ENCODE assay signal across 9 mouse cellular contexts in the genomic region with DNA sequence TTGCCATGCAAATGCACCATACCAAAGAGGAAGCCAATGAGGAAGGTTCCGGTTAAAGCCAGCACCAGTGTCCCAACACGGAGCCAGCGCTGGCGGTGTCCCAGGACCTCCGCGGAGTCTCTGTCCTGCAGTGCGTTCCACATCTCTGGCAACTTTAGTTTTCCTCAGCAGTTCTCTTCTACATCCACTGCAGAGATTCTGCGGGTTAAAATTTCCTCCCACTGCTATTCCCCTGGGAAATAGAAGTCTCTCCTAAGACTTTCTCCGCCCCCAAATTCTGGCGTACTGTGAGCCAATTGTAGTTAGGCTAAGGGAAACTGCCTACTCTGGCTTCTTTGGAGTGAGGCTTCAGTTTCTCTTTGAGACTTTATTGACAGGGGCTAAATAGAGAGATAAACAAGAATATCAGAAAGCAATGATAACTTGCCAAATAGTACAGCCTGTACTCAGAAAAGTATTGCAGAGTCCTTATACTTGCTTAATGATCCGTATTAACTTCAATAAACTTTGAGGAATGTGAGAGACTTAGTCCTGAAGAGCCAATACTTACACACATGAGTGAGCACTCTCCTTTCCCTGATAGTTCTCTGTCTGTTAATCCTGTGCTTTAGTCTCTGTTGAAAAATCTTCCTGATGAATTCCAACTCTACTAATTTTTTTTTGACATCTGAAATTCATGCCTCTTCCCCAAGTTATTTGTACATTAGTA. TPM values are rescaled to one million over a fixed set of nuclear protein-coding genes. Genes with fewer than 3 reads are reported as not detected.
DNase-seq lines count a peak whose midpoint lies in the region; ATAC-seq and TF ChIP-seq lines count a peak whose summit lies in the region.
"Had no signal": no experiment of that assay in that cellular context is flagged by ENCODE, and none has a peak within 500 bp of the region (broad histone marks: within the 10 kb centered on the region; RNA-seq: fewer than 3 reads in every experiment).

A gene (minus strand): TSS at position 327 of the 709 bp plus-strand sequence.

- WGBS in embryonic facial prominence, embryonic 14.5 days: 5% methylated on average over 11 of the region's 11 CpGs
- 4% methylated on average over 11 of the region's 11 CpGs for WGBS in hindbrain, embryonic 16.5 days

- no peak within 1 kb of the TSS for H3K27ac ChIP-seq in testis, adult 2 months (ENCODE audit: control insufficient read depth, insufficient read depth, low read depth, low read length)
- no peak within 1 kb of the TSS for H3K27ac ChIP-seq in embryonic facial prominence, embryonic 14.5 days (replicated peaks; ENCODE audit: low read depth, low read length)
- H3K27ac ChIP-seq in hindbrain, embryonic 16.5 days (ENCODE audit: low read depth, low read length): peak within 1 kb of the TSS; percentile 31; the same call in 1 of the 2 replicates
- H3K27ac ChIP-seq: macrophage had no signal

- ATAC-seq in embryonic facial prominence, embryonic 14.5 days (ENCODE audit: low read depth): 0 out of 2 replicates have a peak, but pooled peaks have one; percentile 18
- ATAC-seq in hindbrain, embryonic 16.5 days: peak; percentile 92

- no peak for TF ChIP-seq POLR2A in testis, adult 2 months (IDR thresholded peaks at IDR 0.05; ENCODE audit: control insufficient read depth, low read depth, low read length)

- no peak within 1 kb of the TSS; the same call in 1 of the 2 replicates for H3K9ac ChIP-seq in embryonic facial prominence, embryonic 14.5 days (ENCODE audit: low read depth, low read length)
- 0 out of 2 replicates have a peak within 1 kb of the TSS, but pooled peaks have one; percentile 3 for H3K9ac ChIP-seq in hindbrain, embryonic 16.5 days (ENCODE audit: low read depth, low read length)

- H3K9me3 ChIP-seq in embryonic facial prominence, embryonic 14.5 days (ENCODE audit: control insufficient read depth, low read length): no peaks in the 10 kb centered on the region
- no peaks in the 10 kb centered on the region for H3K9me3 ChIP-seq in hindbrain, embryonic 16.5 days (ENCODE audit: control insufficient read depth, low read length)

- H3K36me3 ChIP-seq in testis, adult 2 months (ENCODE audit: control insufficient read depth, insufficient read depth, low read length): no peaks in the 10 kb centered on the region
- no peaks in the 10 kb centered on the region for H3K36me3 ChIP-seq in embryonic facial prominence, embryonic 14.5 days (ENCODE audit: control insufficient read depth, insufficient read depth, low read length)
- no peaks in the 10 kb centered on the region for H3K36me3 ChIP-seq in hindbrain, embryonic 16.5 days (ENCODE audit: control insufficient read depth, insufficient read depth, low read length)

- H3K4me3 ChIP-seq in testis, adult 2 months (ENCODE audit: control insufficient read depth, low read depth, low read length): peak within 1 kb of the TSS; percentile 67
- peak within 1 kb of the TSS; percentile 18 for H3K4me3 ChIP-seq in embryonic facial prominence, embryonic 14.5 days (ENCODE audit: low read depth, low read length)
- peak within 1 kb of the TSS; percentile 32 for H3K4me3 ChIP-seq in hindbrain, embryonic 16.5 days (ENCODE audit: low read length)

- no peak for TF ChIP-seq CTCF in testis, adult 2 months (IDR thresholded peaks at IDR 0.05; ENCODE audit: control insufficient read depth, insufficient read depth, insufficient replicate concordance, low read depth, low read length)

- H3K4me1 ChIP-seq in testis, adult 2 months (ENCODE audit: control insufficient read depth, insufficient read depth, low read length): peaks cover 4% of the 10 kb centered on the region
- no peaks in the 10 kb centered on the region; the same call in 1 of the 2 replicates for H3K4me1 ChIP-seq in embryonic facial prominence, embryonic 14.5 days (ENCODE audit: control insufficient read depth, insufficient read depth, low read length)
- H3K4me1 ChIP-seq in hindbrain, embryonic 16.5 days (ENCODE audit: control insufficient read depth, insufficient read depth, low read depth, low read length): peaks cover 5% of the 10 kb centered on the region

- H3K4me2 ChIP-seq in embryonic facial prominence, embryonic 14.5 days (ENCODE audit: low read depth, low read length): peak within 1 kb of the TSS; percentile 54
- H3K4me2 ChIP-seq in hindbrain, embryonic 16.5 days (ENCODE audit: low read length): peak within 1 kb of the TSS; percentile 66

- no peak for DNase-seq in testis, postnatal 14 days (ENCODE audit: low spot score)
- peak; percentile 74 for DNase-seq in embryonic facial prominence, embryonic 14.5 days (ENCODE audit: low spot score)
- DNase-seq in left cerebral cortex, postnatal 10 days (ENCODE audit: extremely low spot score in 1 of 2, low spot score in 2 of 2): peak; percentile 22 to 28
- peak; percentile 38 for DNase-seq in retina, embryonic 14.5 days (ENCODE audit: low spot score)
- no peak for DNase-seq in adrenal gland, adult 2 months
- no peak for DNase-seq in lung, postnatal 25 days (ENCODE audit: low spot score)

- no peaks in the 10 kb centered on the region for H3K27me3 ChIP-seq in testis, adult 2 months (ENCODE audit: control insufficient read depth, insufficient read depth, low read length)
- no peaks in the 10 kb centered on the region for H3K27me3 ChIP-seq in embryonic facial prominence, embryonic 14.5 days (replicated peaks; ENCODE audit: control insufficient read depth, insufficient read depth, low read length)
- no peaks in the 10 kb centered on the region for H3K27me3 ChIP-seq in hindbrain, embryonic 16.5 days (replicated peaks; ENCODE audit: control insufficient read depth, insufficient read depth, low read length)

- intact Hi-C loops in left cerebral cortex, postnatal 10 days (cut with DNase I): no loop called here

RNA-seq across cellular contexts. Expression of the gene that starts here (rescaled TPM):
- polyA plus RNA-seq in testis, adult 2 months (2012; rRNA removed): 2.6 and 3.2 TPM in 2 replicates
- polyA plus RNA-seq in embryonic facial prominence, embryonic 14.5 days (2014; fragmentation: Nextera tagmentation; extraction: Ambion mirVana): 0.59 and 0.63 TPM in 2 replicates
- 2.4 and 3.7 TPM in 2 replicates for polyA plus RNA-seq in hindbrain, embryonic 16.5 days (2015; fragmentation: Nextera tagmentation; extraction: Ambion mirVana)
- total RNA-seq in left cerebral cortex, postnatal 10 days (2021): 1 to 10 TPM; 2.9 to 4.1 TPM
- total RNA-seq in adrenal gland, adult 2 months (2021): under 1 TPM; 0.72 to 0.97 TPM
- polyA plus RNA-seq in adrenal gland, adult 2 months (2012; rRNA removed): 0.03 and 0.36 TPM in 2 replicates
- polyA plus RNA-seq: macrophage had no signal

Comparison
In these comparisons a context has a peak if more than half of its experiments do, and no peak if none do; other contexts are left out.
1. Peak in DNase-seq, ATAC-seq, H3K4me3 ChIP-seq and H3K4me2 ChIP-seq in embryonic facial prominence, embryonic 14.5 days; RNA of the gene not detected or under 1 TPM.
2. DNase-seq: peak in left cerebral cortex, postnatal 10 days (2 of 2) and retina, embryonic 14.5 days (single experiment); none in testis, postnatal 14 days (single experiment), adrenal gland, adult 2 months (single experiment) and lung, postnatal 25 days (single experiment).
3. Peak in every context shown above with its lines, with median percentiles within 50 percentile points of each other: H3K4me3 ChIP-seq.